Mouse (Mus musculus): Measurements from ENCODE around the gene Btn2a2. TPM values are rescaled to one million over a fixed set of nuclear protein-coding genes. Genes with fewer than 3 reads are reported as not detected.

Btn2a2 gene
- polyA plus RNA-seq, 1 experiment from 2014 or later, result 0.23 TPM

DNA sequence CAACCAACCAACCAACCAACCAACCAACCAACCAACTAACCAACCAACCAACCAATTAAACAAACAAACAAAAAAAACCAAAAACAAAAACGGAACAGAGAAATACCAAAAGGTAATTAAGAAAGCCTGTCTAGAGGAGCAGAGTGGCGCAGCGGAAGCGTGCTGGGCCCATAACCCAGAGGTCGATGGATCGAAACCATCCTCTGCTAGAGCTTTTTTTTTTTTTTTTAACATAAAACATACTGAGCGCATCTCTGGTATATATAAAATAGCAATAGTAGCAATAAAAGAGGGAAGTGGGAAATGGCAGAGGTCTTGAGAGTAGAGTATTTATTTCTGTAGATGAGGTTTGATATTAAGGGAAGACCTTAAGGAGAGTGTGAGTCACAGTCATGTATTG lies 11.3 kb upstream of the Btn2a2 start:
- no peaks in the 10 kb centered on the region for H3K27me3 ChIP-seq
- ChIA-PET POLR2A (no interaction called here), CTCF (no interaction called here)
- in situ Hi-C loops (cut with MboI; ENCODE audit: low pct_unique_long_range_greater_than_20kb), result no loop called here
- no peak for TF ChIP-seq CTCF (IDR thresholded peaks at IDR 0.05)
- ATAC-seq (no peak), DNase-seq (ENCODE audit: low read depth, low spot score) (no peak)

- ChIA-PET CTCF (no interaction called here), POLR2A (no interaction called here)
- DNase-seq (ENCODE audit: low read depth, low spot score), result no peak
- in situ Hi-C loops (cut with MboI; ENCODE audit: low pct_unique_long_range_greater_than_20kb), result no loop called here
- no peaks in the 10 kb centered on the region for H3K27me3 ChIP-seq
- TF ChIP-seq CTCF (IDR thresholded peaks at IDR 0.05), result no peak
- ATAC-seq, result no peak
Observed at GRCm38 (mm10) chr13:23498653-23499052, 10.0 kb upstream of the Btn2a2 start.

DNA sequence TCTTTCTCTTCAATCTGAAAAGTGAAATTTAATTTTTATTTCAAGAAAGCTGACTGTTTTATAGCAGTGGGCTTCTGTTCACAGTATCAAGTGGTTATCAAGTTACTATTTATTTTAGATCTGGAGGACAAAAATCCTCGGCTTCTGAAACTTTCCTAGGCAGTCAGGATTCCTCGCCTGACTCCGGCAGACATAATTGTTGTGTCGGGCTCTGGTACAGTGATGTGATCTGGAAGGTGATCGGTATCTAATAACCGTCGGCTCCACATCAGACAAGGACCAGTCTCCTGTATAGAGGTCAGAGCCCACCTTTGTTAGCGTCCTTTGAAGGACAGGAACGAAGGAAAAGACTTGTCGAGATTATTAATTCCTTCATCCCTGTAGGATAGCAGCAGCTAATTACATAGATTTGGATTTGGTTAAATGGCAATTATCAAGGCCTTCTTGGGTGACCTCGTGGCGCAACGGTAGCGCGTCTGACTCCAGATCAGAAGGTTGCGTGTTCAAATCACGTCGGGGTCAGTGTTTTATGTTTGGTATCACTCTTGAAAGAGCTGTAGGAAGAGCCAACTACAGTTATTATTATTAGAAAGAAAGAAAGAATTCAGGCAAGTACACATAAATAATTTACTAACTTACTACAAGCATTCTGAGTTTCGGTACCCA lies 9.1 kb upstream of the Btn2a2 start:
- H3K27me3 ChIP-seq, result no peaks in the 10 kb centered on the region
- in situ Hi-C loops (cut with MboI; ENCODE audit: low pct_unique_long_range_greater_than_20kb), result no loop called here
- no peak for DNase-seq (ENCODE audit: low read depth, low spot score)
- ChIA-PET CTCF (no interaction called here), POLR2A (no interaction called here)
- TF ChIP-seq CTCF (IDR thresholded peaks at IDR 0.05), result no peak
- no peak for ATAC-seq

DNA sequence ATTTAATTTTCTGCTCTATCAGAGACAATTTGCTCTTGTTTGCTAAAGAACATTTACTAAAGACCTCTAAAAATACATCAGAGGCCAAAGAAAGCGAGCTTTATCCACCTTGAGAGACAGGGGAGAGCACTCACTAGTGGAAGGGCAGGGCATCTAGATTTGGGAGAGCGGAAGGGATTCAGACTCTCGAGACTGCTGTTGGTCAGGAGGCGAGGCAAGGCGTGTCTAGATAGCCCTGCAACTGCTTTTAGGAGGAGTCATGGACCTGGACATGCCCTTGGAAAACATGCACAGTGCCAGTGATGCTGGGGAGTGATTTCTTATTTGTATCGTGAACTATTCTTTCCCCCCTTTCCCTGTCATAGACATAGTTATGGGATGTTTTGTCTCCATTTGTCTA lies 6.9 kb upstream of the Btn2a2 start:
- DNase-seq (ENCODE audit: low read depth, low spot score) (no peak), ATAC-seq (no peak)
- POLR2A ChIA-PET, result no interaction called here
- in situ Hi-C loops (cut with MboI; ENCODE audit: low pct_unique_long_range_greater_than_20kb), result no loop called here
- CTCF ChIA-PET, result interaction anchor here (1.0 kb wide), 1 partner anchor 9 kb away, joined by 3 read pairs; no protein-coding TSS in a partner anchor
- H3K27me3 ChIP-seq, result no peaks in the 10 kb centered on the region
- no peak for TF ChIP-seq CTCF (IDR thresholded peaks at IDR 0.05)

DNA sequence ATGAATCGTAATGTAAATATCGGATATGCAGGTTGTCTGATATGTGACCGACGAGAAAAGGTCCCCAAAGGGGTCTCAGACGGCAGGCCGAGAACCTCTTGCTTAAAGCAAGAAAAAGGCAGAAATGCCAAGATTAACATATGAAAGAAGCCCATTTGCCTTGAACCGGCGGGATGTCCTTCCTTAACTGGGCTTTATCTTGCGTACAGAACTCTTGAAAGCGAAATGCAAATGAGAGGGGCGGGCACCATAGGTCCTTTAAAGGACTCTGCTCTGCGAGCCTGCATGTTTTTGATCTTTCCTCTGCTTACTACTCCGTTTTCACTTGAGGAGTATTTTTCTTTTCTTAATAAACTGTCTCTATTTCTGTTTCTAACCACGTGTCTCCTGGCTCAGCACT lies 3.3 kb upstream of the Btn2a2 start:
- TF ChIP-seq CTCF (IDR thresholded peaks at IDR 0.05), result no peak
- ATAC-seq, result no peak
- peaks cover 3% of the 10 kb centered on the region for H3K27me3 ChIP-seq
- no peak for DNase-seq (ENCODE audit: low read depth, low spot score)
- in situ Hi-C loops (cut with MboI; ENCODE audit: low pct_unique_long_range_greater_than_20kb), result no loop called here
- POLR2A ChIA-PET, result no interaction called here
- CTCF ChIA-PET, result no interaction called here

- POLR2A ChIA-PET, result no interaction called here
- peaks cover 3% of the 10 kb centered on the region for H3K27me3 ChIP-seq
- ATAC-seq (no peak), DNase-seq (ENCODE audit: low read depth, low spot score) (no peak)
- in situ Hi-C loops (cut with MboI; ENCODE audit: low pct_unique_long_range_greater_than_20kb), result no loop called here
- no peak for TF ChIP-seq CTCF (IDR thresholded peaks at IDR 0.05)
- CTCF ChIA-PET, result no interaction called here
Observed at GRCm38 (mm10) chr13:23491263-23491662, 2.6 kb upstream of the Btn2a2 start.

DNA sequence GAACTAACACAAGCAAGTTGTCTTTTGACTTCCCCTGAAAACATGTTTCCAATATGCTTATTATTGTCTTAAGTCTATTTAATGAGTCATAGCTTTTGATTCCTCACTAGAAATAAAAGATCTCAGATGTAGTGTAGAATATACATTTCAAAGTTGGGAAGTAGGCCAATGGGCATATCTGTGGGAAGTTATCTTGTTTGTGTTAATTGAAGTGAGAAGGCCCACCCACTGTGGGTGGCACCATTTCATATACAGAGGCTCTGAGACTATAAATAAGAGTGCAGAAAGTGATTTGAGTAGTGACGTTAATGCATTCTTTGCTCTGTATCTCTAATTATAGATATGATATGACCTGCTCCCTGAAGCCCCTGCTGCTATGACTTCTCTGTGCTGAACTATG lies 2.2 kb upstream of the Btn2a2 start:
- in situ Hi-C loops (cut with MboI; ENCODE audit: low pct_unique_long_range_greater_than_20kb), result no loop called here
- no peak for DNase-seq (ENCODE audit: low read depth, low spot score)
- POLR2A ChIA-PET, result no interaction called here
- CTCF ChIA-PET, result no interaction called here
- no peak for TF ChIP-seq CTCF (IDR thresholded peaks at IDR 0.05)
- ATAC-seq, result no peak
- peaks cover 3% of the 10 kb centered on the region for H3K27me3 ChIP-seq

DNA sequence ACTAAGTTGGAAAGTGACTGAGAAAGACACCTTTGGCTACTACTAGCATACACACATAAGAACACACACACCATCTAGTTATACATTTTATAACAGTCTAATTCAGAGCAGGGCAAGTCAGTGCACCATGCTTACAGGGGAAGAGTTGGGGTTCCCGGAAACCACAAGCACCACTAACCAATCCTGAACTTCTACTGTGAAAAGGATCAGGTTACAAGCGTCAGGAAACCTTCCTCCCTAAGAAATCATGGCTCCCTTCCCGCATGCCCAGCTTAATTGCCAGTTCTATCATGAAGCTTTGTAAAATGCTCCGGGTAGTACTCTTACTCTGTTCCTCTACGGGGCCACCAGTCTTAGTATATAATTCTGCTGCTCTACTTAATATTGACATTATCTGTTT lies 3.4 kb downstream of the Btn2a2 start:
- CTCF ChIA-PET, result interaction anchor here (1.2 kb wide), 1 partner anchor 10 kb away, joined by 3 read pairs; no protein-coding TSS in a partner anchor
- POLR2A ChIA-PET, result no interaction called here
- DNase-seq (ENCODE audit: low read depth, low spot score), result no peak
- in situ Hi-C loops (cut with MboI; ENCODE audit: low pct_unique_long_range_greater_than_20kb), result no loop called here
- TF ChIP-seq CTCF (IDR thresholded peaks at IDR 0.05), result no peak
- peaks cover 3% of the 10 kb centered on the region for H3K27me3 ChIP-seq
- ATAC-seq, result no peak

GRCm38 (mm10) chr13:23483153-23483552 lies 5.5 kb downstream of the Btn2a2 start:
- TF ChIP-seq CTCF (IDR thresholded peaks at IDR 0.05), result no peak
- DNase-seq (ENCODE audit: low read depth, low spot score) (no peak), ATAC-seq (no peak)
- POLR2A ChIA-PET, result no interaction called here
- CTCF ChIA-PET, result interaction anchor here (1.2 kb wide), 1 partner anchor 16 kb away, joined by 4 read pairs; no protein-coding TSS in a partner anchor
- peaks cover 3% of the 10 kb centered on the region for H3K27me3 ChIP-seq
- in situ Hi-C loops (cut with MboI; ENCODE audit: low pct_unique_long_range_greater_than_20kb), result no loop called here

DNA sequence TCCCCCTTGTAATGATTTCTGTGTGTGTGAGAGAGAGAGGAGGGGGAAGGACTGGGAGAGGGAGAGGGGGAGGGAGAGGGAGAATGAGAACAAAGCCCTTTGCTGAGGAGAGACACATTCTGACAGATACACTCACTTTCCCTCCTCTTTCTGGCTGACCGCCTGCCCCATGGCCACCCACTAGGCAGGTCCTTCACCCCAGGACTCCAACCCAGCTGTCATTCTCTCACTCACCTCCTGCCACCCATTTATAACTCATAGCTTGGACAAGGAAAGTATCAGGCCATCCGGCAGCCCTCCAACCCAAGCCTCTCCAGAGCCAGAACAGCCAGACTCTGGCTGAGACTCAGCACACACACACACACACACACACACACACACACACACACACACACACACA lies 13.0 kb downstream of the Btn2a2 start:
- no peak for ATAC-seq
- in situ Hi-C loops (cut with MboI; ENCODE audit: low pct_unique_long_range_greater_than_20kb), result no loop called here
- CTCF ChIA-PET, result no interaction called here

GRCm38 (mm10) chr13:23466911-23467310 lies 21.7 kb downstream of the Btn2a2 start:
- ChIA-PET POLR2A (no interaction called here), CTCF (interaction anchor here (1.0 to 1.7 kb wide), 3 partner anchors 16 to 46 kb away, joined by 3 to 4 read pairs (median 3); no protein-coding TSS in a partner anchor)
- ATAC-seq, result peak; percentile 45
- no peak for TF ChIP-seq CTCF (IDR thresholded peaks at IDR 0.05)
- H3K27me3 ChIP-seq, result no peaks in the 10 kb centered on the region
- DNase-seq (ENCODE audit: low read depth, low spot score), result no peak
- in situ Hi-C loops (cut with MboI; ENCODE audit: low pct_unique_long_range_greater_than_20kb), result no loop called here

More for the DNA sequence above, 13.0 kb downstream of the Btn2a2 start:
- no peak for DNase-seq (ENCODE audit: low read depth, low spot score)
- H3K27me3 ChIP-seq, result no peaks in the 10 kb centered on the region
- POLR2A ChIA-PET, result no interaction called here
- TF ChIP-seq CTCF (IDR thresholded peaks at IDR 0.05), result no peak

DNA sequence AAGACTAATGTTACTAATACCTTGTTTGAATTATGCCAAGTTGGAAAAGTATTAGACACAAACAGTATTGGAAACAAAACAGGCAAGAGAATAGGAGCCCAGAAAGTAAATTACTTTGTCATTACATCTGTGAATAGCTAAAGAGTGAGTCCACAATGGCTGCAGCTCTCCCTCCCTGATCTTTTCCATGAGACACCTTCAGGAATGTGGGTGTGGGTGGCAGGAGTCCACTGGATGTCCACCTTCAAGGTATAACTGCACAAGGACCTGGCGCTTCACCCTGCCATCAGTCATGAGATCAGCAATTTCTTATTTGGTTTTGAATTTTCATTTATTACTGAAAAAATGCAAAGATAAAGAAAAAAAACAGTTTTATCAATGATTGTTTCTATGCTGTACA lies 22.4 kb downstream of the Btn2a2 start:
- in situ Hi-C loops (cut with MboI; ENCODE audit: low pct_unique_long_range_greater_than_20kb), result no loop called here
- POLR2A ChIA-PET, result no interaction called here
- DNase-seq (ENCODE audit: low read depth, low spot score), result no peak
- ATAC-seq, result no peak
- TF ChIP-seq CTCF (IDR thresholded peaks at IDR 0.05), result no peak
- CTCF ChIA-PET, result interaction anchor here (1.0 to 1.7 kb wide), 2 partner anchors 16 to 47 kb away, joined by 3 to 4 read pairs; no protein-coding TSS in a partner anchor
- H3K27me3 ChIP-seq, result no peaks in the 10 kb centered on the region
